ENCODE assay signal across 8 mouse cellular contexts in genomic region chr9:65675461-65676357, GRCm38 (mm10). TPM values are rescaled to one million over a fixed set of nuclear protein-coding genes. Genes with fewer than 3 reads are reported as not detected.
DNase-seq lines count a peak whose midpoint lies in the region; ATAC-seq and TF ChIP-seq lines count a peak whose summit lies in the region.

No protein-coding gene starts in this region.

- no peak for TF ChIP-seq CTCF in layer of hippocampus, adult 2 months (conservative IDR thresholded peaks at IDR 0.05)

- peak overlapping the region; percentile 27 for H3K4me2 ChIP-seq in embryonic facial prominence, embryonic 11.5 days (ENCODE audit: low read depth, low read length)
- peak overlapping the region; percentile 44 for H3K4me2 ChIP-seq in intestine, embryonic 16.5 days (ENCODE audit: low read depth, low read length)

- DNase-seq in layer of hippocampus, adult 2 months (ENCODE audit: low spot score in 2 of 2): no peak
- no peak for DNase-seq in layer of hippocampus, adult 9-10 months (ENCODE audit: low spot score)
- DNase-seq in embryonic facial prominence, embryonic 11.5 days (ENCODE audit: low spot score): no peak
- DNase-seq in right cerebral cortex, postnatal 14 days: no peak
- no peak for DNase-seq in left cerebral cortex, postnatal 25 days (ENCODE audit: low spot score in 2 of 2)
- no peak for DNase-seq in left cerebral cortex, postnatal 14 days (ENCODE audit: low spot score in 2 of 2)

- peak; percentile 21; the same call in 1 of the 2 replicates for ATAC-seq in embryonic facial prominence, embryonic 11.5 days (replicated peaks; ENCODE audit: insufficient number of reproducible peaks, low FRiP score, low TSS enrichment, low read depth)
- peak; percentile 34 for ATAC-seq in intestine, embryonic 16.5 days

- intact Hi-C loops in left cerebral cortex, postnatal 25 days (cut with DNase I): no loop called here
- intact Hi-C loops in left cerebral cortex, postnatal 14 days (cut with DNase I): loop anchor here (5.0 to 10.0 kb wide), 2 partner anchors 172 to 429 kb away; no protein-coding TSS in a partner anchor

- peak overlapping the region; percentile 87 for H3K27ac ChIP-seq in layer of hippocampus, adult 2 months
- H3K27ac ChIP-seq in embryonic facial prominence, embryonic 11.5 days (replicated peaks; ENCODE audit: low read depth, low read length): no peak overlapping the region
- no peak overlapping the region for H3K27ac ChIP-seq in intestine, embryonic 16.5 days (ENCODE audit: low read length)

- H3K9ac ChIP-seq in embryonic facial prominence, embryonic 11.5 days (replicated peaks; ENCODE audit: low read length): peak overlapping the region; percentile 75
- peak overlapping the region; percentile 75 for H3K9ac ChIP-seq in intestine, embryonic 16.5 days (ENCODE audit: low read depth, low read length)

- peak overlapping the region; percentile 65 for H3K4me3 ChIP-seq in layer of hippocampus, adult 2 months
- H3K4me3 ChIP-seq in embryonic facial prominence, embryonic 11.5 days (ENCODE audit: low read depth, low read length): peak overlapping the region; percentile 76
- H3K4me3 ChIP-seq in intestine, embryonic 16.5 days (ENCODE audit: low read length): peak overlapping the region; percentile 61
- peak overlapping the region; percentile 92 for H3K4me3 ChIP-seq in megakaryocyte, embryonic 14.5 days (replicated peaks)

- H3K27me3 ChIP-seq in embryonic facial prominence, embryonic 11.5 days (ENCODE audit: control insufficient read depth, insufficient read depth, low read length): no peaks in the 10 kb centered on the region
- H3K27me3 ChIP-seq in intestine, embryonic 16.5 days (replicated peaks; ENCODE audit: control insufficient read depth, insufficient read depth, low read length): no peaks in the 10 kb centered on the region
- no peaks in the 10 kb centered on the region for H3K27me3 ChIP-seq in megakaryocyte, embryonic 14.5 days (replicated peaks)

- H3K36me3 ChIP-seq in embryonic facial prominence, embryonic 11.5 days (replicated peaks; ENCODE audit: control insufficient read depth, insufficient read depth, low read depth, low read length): no peaks in the 10 kb centered on the region
- no peaks in the 10 kb centered on the region for H3K36me3 ChIP-seq in intestine, embryonic 16.5 days (ENCODE audit: control insufficient read depth, insufficient read depth, low read length)
- H3K36me3 ChIP-seq in megakaryocyte, embryonic 14.5 days (replicated peaks; ENCODE audit: low read length): peaks cover 67% of the 10 kb centered on the region

- 62% methylated on average over 8 of the region's 8 CpGs for WGBS in embryonic facial prominence, embryonic 11.5 days
- WGBS in intestine, embryonic 16.5 days: 47% methylated on average over 8 of the region's 8 CpGs

- no peaks in the 10 kb centered on the region for H3K9me3 ChIP-seq in embryonic facial prominence, embryonic 11.5 days (replicated peaks; ENCODE audit: control insufficient read depth, low read length)
- no peaks in the 10 kb centered on the region for H3K9me3 ChIP-seq in intestine, embryonic 16.5 days (ENCODE audit: control insufficient read depth, low read length)
- H3K9me3 ChIP-seq in megakaryocyte, embryonic 14.5 days: no peaks in the 10 kb centered on the region

- H3K4me1 ChIP-seq in embryonic facial prominence, embryonic 11.5 days (ENCODE audit: control insufficient read depth, insufficient read depth, low read length): no peaks in the 10 kb centered on the region; the same call in none of the 2 replicates
- peaks cover 37% of the 10 kb centered on the region for H3K4me1 ChIP-seq in intestine, embryonic 16.5 days (ENCODE audit: control insufficient read depth, insufficient read depth, low read length)
- H3K4me1 ChIP-seq in megakaryocyte, embryonic 14.5 days: peaks cover 81% of the 10 kb centered on the region

RNA-seq across cellular contexts. Expression of gene Oaz2, which starts 7.9 kb away (rescaled TPM):
- 100 to 1,000 TPM; 199 to 204 TPM for total RNA-seq in layer of hippocampus, adult 2 months (2021)
- 213 and 232 TPM in 2 replicates for polyA plus RNA-seq in embryonic facial prominence, embryonic 11.5 days (2014; fragmentation: Nextera tagmentation; extraction: Ambion mirVana)
- 185 and 188 TPM in 2 replicates for polyA plus RNA-seq in intestine, embryonic 16.5 days (2015; fragmentation: Nextera tagmentation; extraction: Ambion mirVana)
- polyA plus RNA-seq in megakaryocyte, embryonic 14.5 days (2012; ENCODE audit: insufficient read depth, low replicate concordance): 27.7 and 31.8 TPM in 2 replicates
- total RNA-seq in left cerebral cortex, postnatal 25 days (2021): 100 to 1,000 TPM; 231 to 250 TPM
- total RNA-seq in left cerebral cortex, postnatal 14 days (2021): 100 to 1,000 TPM; 240 to 243 TPM

RNA-seq across cellular contexts. Expression of gene Rbpms2, which starts 46.3 kb away (rescaled TPM):
- total RNA-seq in layer of hippocampus, adult 2 months (2021): 1 to 10 TPM; 2.1 to 2.8 TPM
- polyA plus RNA-seq in embryonic facial prominence, embryonic 11.5 days (2014; fragmentation: Nextera tagmentation; extraction: Ambion mirVana): 20.4 and 25.8 TPM in 2 replicates
- 21.2 and 23.1 TPM in 2 replicates for polyA plus RNA-seq in intestine, embryonic 16.5 days (2015; fragmentation: Nextera tagmentation; extraction: Ambion mirVana)
- 500 and 536 TPM in 2 replicates for polyA plus RNA-seq in megakaryocyte, embryonic 14.5 days (2012; ENCODE audit: insufficient read depth, low replicate concordance)
- total RNA-seq in left cerebral cortex, postnatal 25 days (2021): 1 to 10 TPM; 2.2 to 3.2 TPM
- 1 to 10 TPM; 1.8 to 2.3 TPM for total RNA-seq in left cerebral cortex, postnatal 14 days (2021)
